Mouse (Mus musculus) heart, adult 2 months (tissue): Measurements from ENCODE around the gene Ipo7.

Source experiments
- CTCF ChIP-seq: fragments of 200-600 bp; IDR thresholded peaks from 2 replicates; pipeline ENCODE4 v1.8.1; 2022; ENCODE audit warnings: antibody characterized with exemption, mild to moderate bottlenecking, moderate library complexity
- EP300 ChIP-seq: fragments of 200-500 bp; IDR thresholded peaks from 2 replicates; pipeline ENCODE4 v1.6.1; 2011; ENCODE audit warnings: low read depth, low read length, control low read depth; ENCODE audit not compliant: insufficient read depth

- TF ChIP-seq EP300 (no peak), CTCF (no peak)
Observed at GRCm38 (mm10) chr7:110091670-110092069, 73.6 kb downstream of the Ipo7 start.
